Mouse (Mus musculus): Measurements from ENCODE around the gene Fez1.
A peak's percentile ranks its signal among the peaks of the same experiment; 100 is the strongest.

The Fez1 gene

GRCm38 (mm10) chr9:36833914-36834313 is 12.2 kb downstream of the Fez1 start:
- no peak for DNase-seq

GRCm38 (mm10) chr9:36846346-36846745 is 24.7 kb downstream of the Fez1 start:
- no peak for DNase-seq

GRCm38 (mm10) chr9:36848661-36849060 is 27.0 kb downstream of the Fez1 start:
- DNase-seq: no peak

GRCm38 (mm10) chr9:36850091-36850490 is 28.4 kb downstream of the Fez1 start:
- DNase-seq: no peak

- no peak for DNase-seq
These were observed 30.5 kb downstream of the Fez1 start for GRCm38 (mm10) chr9:36852175-36852574.

- no peak for DNase-seq
These were observed 34.7 kb downstream of the Fez1 start for GRCm38 (mm10) chr9:36856351-36856750.

- DNase-seq: peak; percentile 37
These were observed 35.9 kb downstream of the Fez1 start for GRCm38 (mm10) chr9:36857476-36858117.

GRCm38 (mm10) chr9:36858677-36859076 is 37.0 kb downstream of the Fez1 start:
- peak; percentile 48 for DNase-seq

GRCm38 (mm10) chr9:36862576-36862975 is 40.9 kb downstream of the Fez1 start:
- DNase-seq: no peak

- DNase-seq: no peak
These were observed 42.0 kb downstream of the Fez1 start for GRCm38 (mm10) chr9:36863694-36864093.

- DNase-seq: no peak
These were observed 43.5 kb downstream of the Fez1 start for GRCm38 (mm10) chr9:36864862-36865813.

GRCm38 (mm10) chr9:36868662-36869061 is 47.0 kb downstream of the Fez1 start:
- no peak for DNase-seq

- DNase-seq: no peak
These were observed 48.6 kb downstream of the Fez1 start for GRCm38 (mm10) chr9:36870263-36870662.

- DNase-seq: no peak
These were observed 52.1 kb downstream of the Fez1 start for GRCm38 (mm10) chr9:36873796-36874195.

- DNase-seq: no peak
These were observed 54.6 kb downstream of the Fez1 start for GRCm38 (mm10) chr9:36876313-36876712.

- no peak for DNase-seq
These were observed 55.1 kb downstream of the Fez1 start for GRCm38 (mm10) chr9:36876787-36877186.

GRCm38 (mm10) chr9:36881615-36882014 is 60.0 kb downstream of the Fez1 start:
- no peak for DNase-seq

- DNase-seq: no peak
These were observed 60.5 kb downstream of the Fez1 start for GRCm38 (mm10) chr9:36882034-36882745.

- DNase-seq: no peak
These were observed 61.9 kb downstream of the Fez1 start for GRCm38 (mm10) chr9:36883569-36883968.

GRCm38 (mm10) chr9:36885237-36885636 is 63.6 kb downstream of the Fez1 start:
- DNase-seq: peak; percentile 55

- peak; percentile 79 for DNase-seq
These were observed 68.9 kb downstream of the Fez1 start for GRCm38 (mm10) chr9:36890552-36890951.

GRCm38 (mm10) chr9:36893413-36893990 is 71.8 kb downstream of the Fez1 start:
- no peak for DNase-seq

- DNase-seq: no peak
These were observed 72.6 kb downstream of the Fez1 start for GRCm38 (mm10) chr9:36894242-36894641.
